Mouse (Mus musculus): ENCODE measurements around the gene Dchs1. TPM values are rescaled to one million over a fixed set of nuclear protein-coding genes. Genes with fewer than 3 reads are reported as not detected.
A peak's percentile ranks its signal among the peaks of the same experiment; 100 is the strongest.
"Not testable (repeated sequence)": the region's sequence is repeated elsewhere in the genome, so short reads cannot be mapped to it uniquely, and the experiment has no call there.

Gene Dchs1
- polyA plus RNA-seq, 1 experiment = 1.0 TPM

GRCm38 (mm10) chr7:105738286-105738685, 49.2 kb downstream of the Dchs1 start:
- TF ChIP-seq CTCF (IDR thresholded peaks at IDR 0.05; ENCODE audit: low read depth, low read length) = no peak
- no peak for TF ChIP-seq POLR2A (IDR thresholded peaks at IDR 0.05; ENCODE audit: borderline replicate concordance, low read depth, low read length)
- H3K4me3 ChIP-seq (ENCODE audit: insufficient read depth, low read length) = no peak overlapping the region
- peaks cover 24% of the 10 kb centered on the region for H3K4me1 ChIP-seq (ENCODE audit: control insufficient read depth, insufficient read depth, low read length)
- H3K27ac ChIP-seq (ENCODE audit: insufficient read depth, low read depth, low read length) = no peak overlapping the region

GRCm38 (mm10) chr7:105737648-105738047, 49.8 kb downstream of the Dchs1 start:
- peaks cover 20% of the 10 kb centered on the region for H3K4me1 ChIP-seq (ENCODE audit: control insufficient read depth, insufficient read depth, low read length)
- peak overlapping the region; percentile 69 for H3K4me3 ChIP-seq (ENCODE audit: insufficient read depth, low read length)
- H3K27ac ChIP-seq (ENCODE audit: insufficient read depth, low read depth, low read length) = peak overlapping the region; percentile 24; the same call in 1 of the 2 replicates
- TF ChIP-seq CTCF (IDR thresholded peaks at IDR 0.05; ENCODE audit: low read depth, low read length) (no peak), POLR2A (IDR thresholded peaks at IDR 0.05; ENCODE audit: borderline replicate concordance, low read depth, low read length) (no peak)

- H3K4me3 ChIP-seq (ENCODE audit: insufficient read depth, low read length) = peak within 1 kb of the TSS; percentile 85
- H3K27ac ChIP-seq (ENCODE audit: insufficient read depth, low read depth, low read length) = peak within 1 kb of the TSS; percentile 70
- no peak for TF ChIP-seq POLR2A (IDR thresholded peaks at IDR 0.05; ENCODE audit: borderline replicate concordance, low read depth, low read length)
- TF ChIP-seq CTCF (IDR thresholded peaks at IDR 0.05; ENCODE audit: low read depth, low read length) = no peak
- peaks cover 20% of the 10 kb centered on the region for H3K4me1 ChIP-seq (ENCODE audit: control insufficient read depth, insufficient read depth, low read length)
Observed at GRCm38 (mm10) chr7:105736911-105737521, 50.4 kb downstream of the Dchs1 start, which contains the start of gene Rrp8. Rrp8 (minus strand) TSS chr7:105737385.

DNA sequence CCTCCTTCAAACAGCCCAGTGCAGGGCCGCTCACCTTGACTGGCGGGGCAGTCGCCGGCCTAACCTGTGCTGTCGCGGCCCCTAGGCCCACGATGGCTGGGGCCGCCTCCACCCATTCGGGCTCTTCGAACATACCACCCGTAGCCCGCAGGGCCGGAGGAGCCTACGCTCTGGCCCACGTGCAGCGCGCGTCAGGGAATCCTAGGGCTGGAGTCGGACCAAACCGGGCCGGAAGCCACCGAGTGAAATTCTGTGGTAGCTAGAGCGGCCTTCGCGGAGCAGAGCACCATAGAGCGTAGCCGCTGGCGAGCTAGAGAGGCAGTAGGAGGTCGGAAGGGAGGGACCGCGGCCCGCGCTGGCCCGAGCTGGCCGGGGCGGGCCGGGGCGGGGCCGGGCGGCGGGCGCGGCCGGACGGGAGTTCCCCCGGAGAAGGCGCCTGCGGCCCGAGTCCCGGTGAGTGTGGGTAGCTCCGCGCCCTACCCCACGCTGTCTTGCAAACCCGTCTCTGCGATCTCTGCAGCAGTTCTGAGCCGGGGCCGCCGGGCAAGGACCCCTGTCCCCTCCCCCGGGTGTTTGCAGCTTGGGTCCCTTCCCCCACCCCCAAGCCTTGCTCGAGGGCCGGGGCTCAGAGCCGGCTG, 51.1 kb downstream of the Dchs1 start, which contains the start of gene Ilk:
TSS of gene Ilk (plus strand) at position 329 of the 638 bp plus-strand sequence.
- no peak for TF ChIP-seq CTCF (IDR thresholded peaks at IDR 0.05; ENCODE audit: low read depth, low read length)
- no peak for TF ChIP-seq POLR2A (IDR thresholded peaks at IDR 0.05; ENCODE audit: borderline replicate concordance, low read depth, low read length)
- H3K4me3 ChIP-seq (ENCODE audit: insufficient read depth, low read length) = peak within 1 kb of the TSS; percentile 85
- peak within 1 kb of the TSS; percentile 70 for H3K27ac ChIP-seq (ENCODE audit: insufficient read depth, low read depth, low read length)
- peaks cover 20% of the 10 kb centered on the region for H3K4me1 ChIP-seq (ENCODE audit: control insufficient read depth, insufficient read depth, low read length)

DNA sequence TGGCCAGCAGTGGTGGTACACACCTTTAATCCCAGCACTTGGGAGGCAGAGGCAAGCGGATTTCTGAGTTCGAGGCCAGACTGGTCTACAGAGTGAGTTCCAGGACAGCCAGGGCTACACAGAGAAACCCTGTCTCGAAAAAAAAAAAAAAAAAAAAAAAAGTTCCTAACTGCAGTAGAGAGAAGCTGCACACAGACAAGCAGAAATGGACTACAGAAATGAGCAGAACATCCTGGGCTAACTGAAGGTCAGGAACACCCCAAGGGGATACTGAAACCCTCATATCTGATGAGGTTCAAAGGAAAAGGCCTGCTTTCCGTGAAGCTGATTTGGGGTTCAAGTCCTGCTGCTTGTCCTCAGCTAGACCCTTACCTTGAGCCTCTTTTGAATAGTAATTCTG, 52.0 kb downstream of the Dchs1 start:
- H3K4me1 ChIP-seq (ENCODE audit: control insufficient read depth, insufficient read depth, low read length) = peaks cover 20% of the 10 kb centered on the region
- not testable (repeated sequence) for H3K27ac ChIP-seq (ENCODE audit: insufficient read depth, low read depth, low read length)
- H3K4me3 ChIP-seq (ENCODE audit: insufficient read depth, low read length) = peak overlapping the region; percentile 85

GRCm38 (mm10) chr7:105734826-105735225, 52.6 kb downstream of the Dchs1 start:
- TF ChIP-seq POLR2A (IDR thresholded peaks at IDR 0.05; ENCODE audit: borderline replicate concordance, low read depth, low read length) (no peak), CTCF (IDR thresholded peaks at IDR 0.05; ENCODE audit: low read depth, low read length) (no peak)
- H3K27ac ChIP-seq (ENCODE audit: insufficient read depth, low read depth, low read length) = no peak overlapping the region
- no peak overlapping the region for H3K4me3 ChIP-seq (ENCODE audit: insufficient read depth, low read length)
- H3K4me1 ChIP-seq (ENCODE audit: control insufficient read depth, insufficient read depth, low read length) = peaks cover 17% of the 10 kb centered on the region

- no peak overlapping the region for H3K27ac ChIP-seq (ENCODE audit: insufficient read depth, low read depth, low read length)
- H3K4me1 ChIP-seq (ENCODE audit: control insufficient read depth, insufficient read depth, low read length) = peaks cover 12% of the 10 kb centered on the region
- no peak for TF ChIP-seq CTCF (IDR thresholded peaks at IDR 0.05; ENCODE audit: low read depth, low read length)
- no peak for TF ChIP-seq POLR2A (IDR thresholded peaks at IDR 0.05; ENCODE audit: borderline replicate concordance, low read depth, low read length)
- no peak overlapping the region for H3K4me3 ChIP-seq (ENCODE audit: insufficient read depth, low read length)
Observed at GRCm38 (mm10) chr7:105733836-105734235, 53.6 kb downstream of the Dchs1 start.

DNA sequence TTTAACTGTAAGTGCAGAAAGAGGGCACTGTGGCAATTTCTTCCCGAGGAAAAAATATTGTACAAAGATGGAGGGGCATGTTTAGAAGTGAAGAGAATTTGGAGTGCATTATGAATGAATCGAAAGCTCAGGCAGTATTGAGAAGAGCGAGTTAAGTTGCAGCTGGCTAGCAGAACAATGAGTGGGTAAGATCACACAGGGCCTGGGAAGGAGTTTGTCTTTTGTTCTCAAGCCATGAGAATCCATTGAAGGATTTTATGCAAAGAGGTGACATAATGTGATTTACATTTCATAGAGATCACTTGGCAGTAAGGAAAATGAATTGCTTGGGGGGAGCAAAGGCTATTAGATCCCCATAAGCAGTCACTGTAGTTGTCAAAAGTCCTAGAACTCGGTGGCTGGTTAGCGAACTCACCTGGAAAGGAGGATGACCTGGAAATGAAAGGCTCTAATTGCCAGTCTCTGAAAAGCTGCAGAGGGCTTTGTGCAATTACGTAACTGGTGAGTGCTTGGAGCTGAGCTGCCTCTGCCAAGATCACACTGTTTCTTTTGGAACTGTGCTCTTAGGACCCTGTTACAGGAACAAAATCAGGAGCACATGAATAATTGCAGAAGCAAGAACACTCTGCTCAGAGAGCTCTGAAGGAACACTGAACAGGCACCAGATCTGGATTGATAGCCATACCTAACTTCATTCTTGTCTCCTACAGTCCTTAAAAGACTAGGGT, 58.6 kb downstream of the Dchs1 start:
- Histone ChIP-seq H3K4me1 (ENCODE audit: control insufficient read depth, insufficient read depth, low read length) (no peaks in the 10 kb centered on the region), H3K27ac (ENCODE audit: insufficient read depth, low read depth, low read length) (no peak overlapping the region), H3K4me3 (ENCODE audit: insufficient read depth, low read length) (no peak overlapping the region)
- TF ChIP-seq CTCF (IDR thresholded peaks at IDR 0.05; ENCODE audit: low read depth, low read length) (no peak), POLR2A (IDR thresholded peaks at IDR 0.05; ENCODE audit: borderline replicate concordance, low read depth, low read length) (no peak)

GRCm38 (mm10) chr7:105726980-105727325, 60.5 kb downstream of the Dchs1 start:
- Histone ChIP-seq H3K27ac (ENCODE audit: insufficient read depth, low read depth, low read length) (no peak overlapping the region), H3K4me1 (ENCODE audit: control insufficient read depth, insufficient read depth, low read length) (no peaks in the 10 kb centered on the region), H3K4me3 (ENCODE audit: insufficient read depth, low read length) (no peak overlapping the region)
- TF ChIP-seq POLR2A (IDR thresholded peaks at IDR 0.05; ENCODE audit: borderline replicate concordance, low read depth, low read length) (no peak), CTCF (IDR thresholded peaks at IDR 0.05; ENCODE audit: low read depth, low read length) (no peak)

Data from bone marrow macrophage, adult 2 months (primary cell).